Mouse (Mus musculus) c-Kit-negative CD71-positive TER-119-positive erythroid progenitor cells, embryonic 14.5 days (primary cell): ENCODE results near the gene Gzf1.

Source experiments
- DNase-seq: peaks from one replicate; pipeline ENCODE4 v3.0.0-alpha.2; 2013; ENCODE audit warnings: low read depth, low spot score

Gene Gzf1

GRCm38 (mm10) chr2:148706409-148707201, 25.8 kb downstream of the Gzf1 start:
- no peak for DNase-seq

- DNase-seq = no peak
Observed at GRCm38 (mm10) chr2:148707202-148707530, 26.3 kb downstream of the Gzf1 start.

GRCm38 (mm10) chr2:148712326-148712725, 31.5 kb downstream of the Gzf1 start:
- DNase-seq = no peak

GRCm38 (mm10) chr2:148717072-148717471, 36.2 kb downstream of the Gzf1 start:
- no peak for DNase-seq

- no peak for DNase-seq
Observed at GRCm38 (mm10) chr2:148719271-148719995, 38.6 kb downstream of the Gzf1 start.

- no peak for DNase-seq
Observed at GRCm38 (mm10) chr2:148731614-148732326, 50.9 kb downstream of the Gzf1 start.

GRCm38 (mm10) chr2:148732327-148733000, 51.6 kb downstream of the Gzf1 start, which contains the start of gene Napb:
Napb (minus strand) TSS chr2:148732467.
- no peak for DNase-seq
